Mouse (Mus musculus): Measurements from ENCODE around the gene Acsf3. TPM values are rescaled to one million over a fixed set of nuclear protein-coding genes. Genes with fewer than 3 reads are reported as not detected.

The Acsf3 gene
- total RNA-seq (2021) = 10 to 100 TPM; 19.2 to 21.7 TPM
- long read RNA-seq, experiment 1, partial matches to known transcripts = 5 of 10 reads
- long read RNA-seq, experiment 1, other reads (novel, unspliced or antisense) = 1 of 10 reads
- long read RNA-seq, experiment 2, partial matches to known transcripts = 1 of 2 reads
- long read RNA-seq, experiment 2, other reads (novel, unspliced or antisense) = 0 of 2 reads

DNA sequence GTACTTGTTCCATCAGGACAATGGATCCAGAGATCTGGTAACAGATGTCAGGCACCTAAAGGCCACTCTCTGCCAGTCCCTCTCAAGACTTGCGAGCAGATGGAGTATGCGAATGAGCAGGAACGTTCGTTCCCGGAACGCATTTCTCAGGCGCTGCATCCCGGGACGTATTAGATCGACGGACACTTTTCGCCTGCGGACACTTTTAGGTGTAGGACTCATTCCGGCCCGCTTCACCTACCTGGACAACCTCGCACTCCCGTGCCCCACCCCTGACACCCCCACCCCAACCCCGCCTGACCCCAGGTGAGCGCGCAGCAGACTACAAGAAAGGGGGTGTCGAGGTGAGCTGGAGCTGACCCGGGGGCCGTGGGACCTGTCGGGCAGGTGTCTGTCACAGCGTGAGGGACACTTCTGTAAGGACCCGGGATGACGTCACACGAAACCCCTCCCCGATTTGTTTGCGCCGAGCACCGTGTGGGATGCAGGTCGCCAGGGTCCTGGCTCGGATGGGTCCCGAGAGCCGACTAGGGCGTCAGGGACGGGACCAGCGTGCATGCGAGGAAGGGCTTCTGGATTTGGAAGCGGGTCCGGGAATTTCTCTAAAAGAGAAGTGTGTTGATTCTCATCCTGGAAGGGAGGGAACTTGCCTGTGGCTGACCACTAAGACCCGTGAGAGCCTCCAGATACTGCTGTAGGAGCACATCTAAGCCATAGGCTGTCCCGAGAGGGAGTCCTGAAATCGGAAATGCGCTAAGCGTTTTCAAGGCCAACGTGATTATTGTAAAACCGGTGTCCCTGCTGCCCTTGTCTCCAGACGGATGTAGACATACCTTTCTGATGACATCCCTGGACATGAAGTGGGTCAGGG is at the start of gene Acsf3:
Gene Acsf3 (plus strand): TSS at position 202 of the 871 bp plus-strand sequence.
- H3K27ac ChIP-seq = peak within 1 kb of the TSS; percentile 88
- TF ChIP-seq CTCF (conservative IDR thresholded peaks at IDR 0.05) = no peak

GRCm38 (mm10) chr8:122726789-122727188 is 48.5 kb upstream of the Acsf3 start:
- H3K4me3 ChIP-seq = no peak overlapping the region
- no peak for TF ChIP-seq CTCF (conservative IDR thresholded peaks at IDR 0.05)
- no peak for DNase-seq (ENCODE audit: low spot score in 2 of 2)
- H3K27ac ChIP-seq = no peak overlapping the region

More for the DNA sequence above, at the start of gene Acsf3:
- peak within 1 kb of the TSS; percentile 83 for H3K4me3 ChIP-seq
- peak; percentile 59 to 63 for DNase-seq (ENCODE audit: low spot score in 2 of 2)

DNA sequence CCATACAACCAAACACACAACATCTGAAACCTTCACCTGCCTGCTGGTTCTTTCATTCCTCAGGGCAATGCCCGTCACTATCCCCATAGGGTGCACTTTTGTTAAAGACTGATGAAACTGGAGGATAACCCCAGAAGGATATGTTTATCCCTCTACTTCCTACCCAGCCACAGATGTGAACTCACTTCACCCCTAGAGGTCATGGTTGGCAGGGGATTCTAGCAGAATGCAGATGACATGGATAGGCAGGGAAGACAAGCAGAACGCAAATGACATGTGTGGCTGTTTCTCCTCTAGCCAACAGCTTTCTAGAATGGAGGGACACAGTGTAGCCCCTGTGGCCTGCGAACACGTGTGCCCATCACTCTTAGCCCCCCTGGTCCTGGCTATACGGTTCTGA is 47.9 kb upstream of the Acsf3 start:
- DNase-seq (ENCODE audit: low spot score in 2 of 2) = no peak
- no peak overlapping the region for H3K4me3 ChIP-seq
- H3K27ac ChIP-seq = no peak overlapping the region
- 0 out of 2 replicates have a peak, but pooled peaks have one; percentile 7 for TF ChIP-seq CTCF (conservative IDR thresholded peaks at IDR 0.05)

- H3K4me3 ChIP-seq = no peak overlapping the region
- no peak for DNase-seq (ENCODE audit: low spot score in 2 of 2)
- no peak for TF ChIP-seq CTCF (conservative IDR thresholded peaks at IDR 0.05)
- no peak overlapping the region for H3K27ac ChIP-seq
Observed at GRCm38 (mm10) chr8:122728630-122729029, 46.7 kb upstream of the Acsf3 start.

DNA sequence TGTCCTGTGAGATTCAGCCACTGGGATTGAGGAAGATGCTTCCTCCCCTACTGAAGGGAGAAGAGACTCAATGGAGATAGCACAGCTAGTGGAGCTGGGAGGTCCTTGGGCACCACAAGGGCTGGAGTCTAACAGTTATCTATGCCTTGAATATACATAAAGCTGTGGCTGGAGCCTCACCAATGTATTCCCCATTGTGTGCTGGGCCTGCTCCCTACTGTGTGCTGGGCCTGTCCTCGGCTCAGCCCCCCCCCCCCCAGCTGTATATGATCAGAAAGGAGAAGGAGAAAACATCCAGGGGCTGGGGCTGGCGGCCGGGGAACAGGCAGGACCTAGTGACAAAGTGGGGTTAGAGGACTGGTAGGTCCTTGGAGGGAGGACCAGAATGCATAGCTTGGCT is 40.2 kb upstream of the Acsf3 start:
- TF ChIP-seq CTCF (conservative IDR thresholded peaks at IDR 0.05) = no peak

DNA sequence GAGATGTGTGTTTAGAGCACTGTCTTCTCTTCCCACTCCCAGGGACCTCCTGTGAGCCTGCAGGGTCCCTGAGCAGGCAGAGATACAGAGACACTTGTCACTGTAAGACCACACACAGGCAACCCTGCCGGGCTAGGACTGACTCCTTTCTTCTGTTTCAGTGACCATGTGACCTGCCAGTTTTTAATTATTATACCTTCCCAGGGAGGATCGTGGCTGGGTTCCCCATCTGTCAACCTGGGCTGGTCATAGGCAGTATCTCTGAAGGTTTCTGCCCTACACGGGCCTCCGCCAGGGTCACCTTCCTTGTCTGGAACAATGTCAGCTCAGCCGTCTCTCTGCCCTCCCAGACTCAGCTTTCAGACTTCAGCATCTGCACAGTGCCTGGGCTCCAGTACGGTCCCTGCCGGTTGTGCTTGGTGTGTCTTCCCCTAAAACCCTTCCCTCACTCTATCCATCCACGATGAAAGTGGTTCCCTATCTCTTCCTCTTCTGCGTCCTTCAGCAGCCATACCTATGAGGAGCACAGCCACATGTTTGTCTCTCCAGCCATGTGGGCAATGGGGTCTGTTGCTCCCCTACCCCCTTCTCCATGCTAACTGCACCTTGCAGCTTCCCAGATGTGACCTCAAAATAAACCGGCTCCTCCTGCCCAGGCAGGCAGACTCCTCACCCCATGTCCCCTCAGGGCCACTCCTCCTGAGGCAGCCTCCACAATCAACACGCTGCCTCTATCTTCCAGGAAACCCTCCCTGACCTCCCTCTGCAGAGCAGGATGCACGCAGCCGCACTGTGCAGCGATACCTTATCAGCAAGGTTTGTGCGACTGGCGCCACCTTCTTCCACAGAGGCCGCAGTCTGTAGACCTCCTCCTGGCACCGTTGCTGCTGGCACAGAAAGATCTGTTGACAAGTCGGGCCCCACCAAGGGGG is 39.5 kb upstream of the Acsf3 start:
- Histone ChIP-seq H3K27ac (peak overlapping the region; percentile 51; the same call in 1 of the 2 replicates), H3K4me3 (no peak overlapping the region)
- no peak for DNase-seq (ENCODE audit: low spot score in 2 of 2)
- no peak for TF ChIP-seq CTCF (conservative IDR thresholded peaks at IDR 0.05)

More for the DNA sequence above, 40.2 kb upstream of the Acsf3 start:
- Histone ChIP-seq H3K4me3 (no peak overlapping the region), H3K27ac (peak overlapping the region; percentile 51; the same call in 1 of the 2 replicates)
- DNase-seq (ENCODE audit: low spot score in 2 of 2) = no peak

DNA sequence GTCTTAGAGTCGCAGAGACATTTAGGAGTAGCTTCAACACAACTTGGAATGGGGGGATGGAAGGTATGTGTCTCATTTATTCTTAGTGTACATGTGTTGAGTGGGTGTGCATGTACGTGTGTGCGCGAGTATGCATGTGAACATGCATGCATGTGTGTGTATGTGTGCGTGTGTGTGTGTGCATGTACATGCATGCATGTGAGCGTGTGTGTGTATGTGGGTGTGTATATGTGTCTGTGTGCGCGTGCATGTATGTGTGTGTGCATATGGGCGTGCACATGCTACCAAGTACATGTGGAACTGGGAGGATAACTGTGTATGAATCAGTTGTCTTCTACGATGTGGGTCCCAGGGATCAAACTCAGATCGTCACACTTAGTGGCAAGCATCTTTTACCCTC is 38.7 kb upstream of the Acsf3 start:
- no peak for DNase-seq (ENCODE audit: low spot score in 2 of 2)
- no peak for TF ChIP-seq CTCF (conservative IDR thresholded peaks at IDR 0.05)
- Histone ChIP-seq H3K27ac (no peak overlapping the region), H3K4me3 (no peak overlapping the region)

- Histone ChIP-seq H3K4me3 (no peak overlapping the region), H3K27ac (no peak overlapping the region)
- no peak for DNase-seq (ENCODE audit: low spot score in 2 of 2)
- no peak for TF ChIP-seq CTCF (conservative IDR thresholded peaks at IDR 0.05)
Observed at GRCm38 (mm10) chr8:122737071-122737470, 38.2 kb upstream of the Acsf3 start.

- H3K4me3 ChIP-seq = no peak overlapping the region
- no peak for TF ChIP-seq CTCF (conservative IDR thresholded peaks at IDR 0.05)
- H3K27ac ChIP-seq = peak overlapping the region; percentile 43; the same call in 1 of the 2 replicates
- DNase-seq (ENCODE audit: low spot score in 2 of 2) = no peak
Observed at GRCm38 (mm10) chr8:122737886-122738285, 37.4 kb upstream of the Acsf3 start.

GRCm38 (mm10) chr8:122739102-122739725 is 36.1 kb upstream of the Acsf3 start:
- DNase-seq (ENCODE audit: low spot score in 2 of 2) = no peak
- peak overlapping the region; percentile 3; the same call in 1 of the 2 replicates for H3K27ac ChIP-seq
- no peak overlapping the region for H3K4me3 ChIP-seq
- no peak for TF ChIP-seq CTCF (conservative IDR thresholded peaks at IDR 0.05)

- TF ChIP-seq CTCF (conservative IDR thresholded peaks at IDR 0.05) = no peak
- H3K27ac ChIP-seq = peak overlapping the region; percentile 18; the same call in 1 of the 2 replicates
- no peak overlapping the region for H3K4me3 ChIP-seq
- DNase-seq (ENCODE audit: low spot score in 2 of 2) = no peak
Observed at GRCm38 (mm10) chr8:122742471-122742870, 32.8 kb upstream of the Acsf3 start.

All from layer of hippocampus, adult 2 months (tissue).